Mouse (Mus musculus): ENCODE measurements around the gene Gm45716. TPM values are rescaled to one million over a fixed set of nuclear protein-coding genes. Genes with fewer than 3 reads are reported as not detected.
"Not testable (repeated sequence)": the region's sequence is repeated elsewhere in the genome, so short reads cannot be mapped to it uniquely, and the experiment has no call there.

Gm45716 gene
- polyA plus RNA-seq, 1 experiment from 2014 or later = 9.8 TPM

DNA sequence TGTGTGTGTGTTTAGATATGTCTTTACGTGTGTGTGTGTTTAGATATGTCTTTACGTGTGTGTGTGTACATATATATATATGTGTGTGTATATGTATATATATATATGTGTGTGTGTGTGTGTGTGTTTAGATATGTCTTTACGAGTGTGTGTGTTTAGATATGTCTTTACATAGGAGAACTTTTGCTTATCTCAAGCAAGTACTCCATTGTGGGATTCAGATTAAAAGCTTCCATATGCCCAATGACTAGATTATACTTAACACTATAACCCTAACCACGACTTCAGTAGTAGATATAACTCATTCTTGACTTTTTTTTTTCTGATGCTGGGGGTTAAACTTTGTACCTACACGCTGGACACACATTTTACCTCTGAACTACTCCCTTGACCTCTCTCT, 92.6 kb downstream of the Gm45716 start:
- Histone ChIP-seq H3K36me3 (ENCODE audit: control insufficient read depth, insufficient read depth, low read length) (no peaks in the 10 kb centered on the region; the same call in 1 of the 2 replicates), H3K27me3 (ENCODE audit: control insufficient read depth, insufficient read depth, low read length) (no peaks in the 10 kb centered on the region), H3K9me3 (ENCODE audit: control insufficient read depth, low read length) (no peaks in the 10 kb centered on the region), H3K4me3 (ENCODE audit: low read length) (no peak overlapping the region), H3K9ac (ENCODE audit: low read depth, low read length) (no peak overlapping the region), H3K4me1 (ENCODE audit: control insufficient read depth, insufficient read depth, low read length) (peaks cover 8% of the 10 kb centered on the region; the same call in 1 of the 2 replicates), H3K27ac (ENCODE audit: low read depth, low read length) (no peak overlapping the region), H3K4me2 (replicated peaks; ENCODE audit: low read depth, low read length) (no peak overlapping the region)
- WGBS = 86% methylated on average over 5 of the region's 5 CpGs
- ATAC-seq (ENCODE audit: low FRiP score, low TSS enrichment) = no peak

DNA sequence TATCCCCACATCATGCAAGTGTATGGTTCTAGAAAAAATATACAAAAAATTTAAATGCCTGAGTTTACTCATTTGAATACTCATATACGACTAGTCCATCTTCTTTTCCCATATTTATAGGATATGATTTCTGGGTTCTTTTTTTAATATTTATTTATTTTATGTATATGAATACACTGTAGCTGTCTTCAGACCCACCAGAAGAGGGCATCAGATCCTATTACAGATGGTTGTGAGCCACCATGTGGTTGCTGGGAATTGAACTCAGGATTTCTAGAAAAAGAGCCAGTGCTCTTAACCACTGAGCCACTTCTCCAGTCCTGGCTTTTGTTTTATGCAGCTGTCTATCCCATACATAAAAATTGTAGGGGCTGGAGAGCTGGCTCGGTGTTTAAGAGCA, 94.5 kb downstream of the Gm45716 start:
- WGBS = 86% methylated on average over 2 of the region's 2 CpGs
- ATAC-seq (ENCODE audit: low FRiP score, low TSS enrichment); H3K9me3 ChIP-seq (ENCODE audit: control insufficient read depth, low read length): not testable (repeated sequence)

DNA sequence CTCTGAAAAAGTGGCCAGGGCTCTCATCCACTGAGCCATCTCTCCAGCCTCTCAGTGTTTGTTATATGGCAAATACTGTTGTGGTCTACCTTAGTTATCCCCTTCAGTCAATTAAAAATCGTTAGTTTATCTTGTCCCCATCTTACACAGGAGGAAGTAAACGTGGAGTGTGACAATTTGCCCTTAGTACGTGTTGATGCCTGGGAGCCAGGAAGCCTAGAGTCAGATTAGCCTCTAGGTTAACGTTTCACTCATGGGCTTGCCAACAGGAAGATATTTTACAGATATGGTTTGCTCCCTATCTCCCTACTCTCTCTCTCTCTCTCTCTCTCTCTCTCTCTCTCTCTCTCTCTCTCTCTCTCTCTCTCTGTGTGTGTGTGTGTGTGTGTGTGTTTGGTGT, 95.7 kb downstream of the Gm45716 start:
- H3K36me3 ChIP-seq (ENCODE audit: control insufficient read depth, insufficient read depth, low read length) = no peaks in the 10 kb centered on the region
- H3K27me3 ChIP-seq (ENCODE audit: control insufficient read depth, insufficient read depth, low read length) = no peaks in the 10 kb centered on the region
- H3K9me3 ChIP-seq (ENCODE audit: control insufficient read depth, low read length) = no peaks in the 10 kb centered on the region
- no peaks in the 10 kb centered on the region for H3K4me1 ChIP-seq (ENCODE audit: control insufficient read depth, insufficient read depth, low read length)
- 58% methylated on average over 4 of the region's 4 CpGs for WGBS
- H3K27ac ChIP-seq (ENCODE audit: low read depth, low read length) = no peak overlapping the region
- no peak overlapping the region for H3K9ac ChIP-seq (ENCODE audit: low read depth, low read length)
- H3K4me2 ChIP-seq (replicated peaks; ENCODE audit: low read depth, low read length) = no peak overlapping the region
- no peak for ATAC-seq (ENCODE audit: low FRiP score, low TSS enrichment)
- no peak overlapping the region for H3K4me3 ChIP-seq (ENCODE audit: low read length)

More for the DNA sequence above, 94.5 kb downstream of the Gm45716 start:
- H3K36me3 ChIP-seq (ENCODE audit: control insufficient read depth, insufficient read depth, low read length); H3K4me2 ChIP-seq (replicated peaks; ENCODE audit: low read depth, low read length); H3K4me1 ChIP-seq (ENCODE audit: control insufficient read depth, insufficient read depth, low read length); H3K9ac ChIP-seq (ENCODE audit: low read depth, low read length); H3K4me3 ChIP-seq (ENCODE audit: low read length); H3K27ac ChIP-seq (ENCODE audit: low read depth, low read length); H3K27me3 ChIP-seq (ENCODE audit: control insufficient read depth, insufficient read depth, low read length): not testable (repeated sequence)

DNA sequence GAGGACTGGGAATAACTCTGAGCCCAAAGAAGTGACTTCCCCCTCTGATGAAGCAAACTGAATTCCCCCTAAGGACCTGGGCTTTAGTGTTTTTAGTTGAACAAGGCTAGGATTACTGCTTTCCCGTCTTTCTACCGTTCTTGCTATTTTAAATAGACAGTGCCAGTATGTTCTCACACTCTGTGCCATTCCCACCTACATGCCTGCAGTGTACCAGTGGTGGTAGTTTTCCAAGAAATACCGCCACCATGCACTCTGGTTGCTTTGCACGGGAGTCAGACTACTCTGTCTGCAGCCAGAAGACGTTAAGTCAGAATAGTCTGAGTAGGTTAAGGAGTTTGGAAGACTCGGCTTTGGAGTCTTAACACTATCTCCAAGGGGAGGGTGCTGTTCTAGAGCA, 96.1 kb downstream of the Gm45716 start:
- Histone ChIP-seq H3K4me3 (ENCODE audit: low read length) (no peak overlapping the region), H3K27me3 (ENCODE audit: control insufficient read depth, insufficient read depth, low read length) (no peaks in the 10 kb centered on the region), H3K4me1 (ENCODE audit: control insufficient read depth, insufficient read depth, low read length) (no peaks in the 10 kb centered on the region), H3K4me2 (replicated peaks; ENCODE audit: low read depth, low read length) (no peak overlapping the region), H3K27ac (ENCODE audit: low read depth, low read length) (no peak overlapping the region), H3K9ac (ENCODE audit: low read depth, low read length) (no peak overlapping the region), H3K36me3 (ENCODE audit: control insufficient read depth, insufficient read depth, low read length) (no peaks in the 10 kb centered on the region), H3K9me3 (ENCODE audit: control insufficient read depth, low read length) (no peaks in the 10 kb centered on the region)
- no peak for ATAC-seq (ENCODE audit: low FRiP score, low TSS enrichment)
- WGBS = 81% methylated on average over 6 of the region's 6 CpGs

DNA sequence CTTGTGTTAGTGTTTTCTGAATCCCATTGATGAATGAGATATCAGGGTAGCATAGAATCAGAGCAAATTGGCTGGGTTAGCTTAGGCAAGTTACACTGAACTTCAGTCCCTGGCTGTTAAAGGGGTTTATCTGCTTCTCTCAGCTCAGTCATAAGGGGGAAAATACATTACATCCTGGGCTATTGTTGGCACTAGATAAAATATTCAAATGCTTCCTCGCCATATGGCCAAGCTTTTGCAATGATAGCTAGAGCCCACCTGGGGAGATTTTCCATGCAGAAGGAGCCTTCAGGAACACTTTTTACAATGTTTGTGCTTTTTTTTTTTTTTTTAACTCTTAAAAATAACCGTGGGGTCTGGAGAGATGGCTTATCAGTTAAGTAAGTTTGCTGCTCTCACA, 96.6 kb downstream of the Gm45716 start:
- Histone ChIP-seq H3K36me3 (ENCODE audit: control insufficient read depth, insufficient read depth, low read length) (no peaks in the 10 kb centered on the region), H3K9ac (ENCODE audit: low read depth, low read length) (no peak overlapping the region), H3K4me3 (ENCODE audit: low read length) (no peak overlapping the region), H3K27me3 (ENCODE audit: control insufficient read depth, insufficient read depth, low read length) (no peaks in the 10 kb centered on the region), H3K4me1 (ENCODE audit: control insufficient read depth, insufficient read depth, low read length) (no peaks in the 10 kb centered on the region), H3K9me3 (ENCODE audit: control insufficient read depth, low read length) (no peaks in the 10 kb centered on the region), H3K27ac (ENCODE audit: low read depth, low read length) (no peak overlapping the region), H3K4me2 (replicated peaks; ENCODE audit: low read depth, low read length) (no peak overlapping the region)
- no peak for ATAC-seq (ENCODE audit: low FRiP score, low TSS enrichment)
- 63% methylated on average over 2 of the region's 2 CpGs for WGBS

DNA sequence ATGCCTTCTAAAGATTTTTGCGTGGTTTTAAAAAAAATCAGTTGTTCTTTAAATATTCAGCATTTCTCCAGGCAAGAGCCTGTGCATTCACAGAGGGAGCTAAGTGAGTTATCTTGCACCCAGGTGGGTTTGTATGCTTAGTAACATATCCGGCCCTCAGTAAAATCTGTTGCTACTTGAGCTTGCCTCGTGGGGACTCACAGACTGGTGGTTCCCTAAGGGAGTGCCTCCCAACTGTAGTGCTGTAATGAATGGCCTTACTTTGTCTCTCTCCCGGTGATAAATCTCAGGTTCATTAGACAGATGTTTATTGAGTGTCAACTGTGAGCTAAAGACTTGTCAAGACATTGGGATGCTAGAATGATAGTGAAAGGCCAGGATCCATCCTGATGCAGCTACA, 97.1 kb downstream of the Gm45716 start:
- Histone ChIP-seq H3K4me1 (ENCODE audit: control insufficient read depth, insufficient read depth, low read length) (no peaks in the 10 kb centered on the region), H3K9ac (ENCODE audit: low read depth, low read length) (no peak overlapping the region), H3K4me3 (ENCODE audit: low read length) (no peak overlapping the region), H3K36me3 (ENCODE audit: control insufficient read depth, insufficient read depth, low read length) (no peaks in the 10 kb centered on the region), H3K27ac (ENCODE audit: low read depth, low read length) (no peak overlapping the region), H3K4me2 (replicated peaks; ENCODE audit: low read depth, low read length) (no peak overlapping the region), H3K27me3 (ENCODE audit: control insufficient read depth, insufficient read depth, low read length) (no peaks in the 10 kb centered on the region), H3K9me3 (ENCODE audit: control insufficient read depth, low read length) (no peaks in the 10 kb centered on the region)
- 37% methylated on average over 4 of the region's 4 CpGs for WGBS
- ATAC-seq (ENCODE audit: low FRiP score, low TSS enrichment) = peak; percentile 68; the same call in 1 of the 2 replicates

DNA sequence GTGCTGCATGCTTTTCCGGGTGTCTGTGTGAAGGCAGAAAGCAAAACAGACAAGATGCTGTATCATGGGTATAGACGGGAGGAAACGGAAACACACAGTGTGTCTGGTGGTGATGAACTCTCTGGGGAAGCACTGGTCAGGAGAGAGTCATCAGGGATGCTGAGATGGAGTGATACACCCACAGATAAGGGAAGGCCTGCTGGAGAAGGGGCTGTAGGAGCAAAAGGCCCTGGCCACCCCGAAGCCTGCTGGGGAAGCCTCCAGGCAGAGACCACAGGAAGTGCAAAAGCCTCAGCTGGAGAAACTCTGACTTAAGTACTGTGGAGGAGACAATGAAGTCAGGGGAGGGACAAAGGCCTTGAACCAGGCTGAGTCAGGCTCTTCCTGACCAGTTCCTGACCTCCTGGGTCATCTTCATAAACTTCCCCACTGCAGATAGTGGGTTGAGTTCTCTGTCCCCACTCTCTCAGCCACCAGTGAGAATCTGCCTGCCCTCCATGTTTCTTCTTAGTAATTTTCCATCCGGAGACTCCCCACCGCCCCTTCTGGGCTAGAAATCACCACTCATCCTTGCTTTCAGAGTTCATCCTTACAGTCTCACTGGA, 99.2 kb downstream of the Gm45716 start:
- H3K27me3 ChIP-seq (ENCODE audit: control insufficient read depth, insufficient read depth, low read length) = no peaks in the 10 kb centered on the region
- 84% methylated on average over 6 of the region's 6 CpGs for WGBS
- H3K36me3 ChIP-seq (ENCODE audit: control insufficient read depth, insufficient read depth, low read length) = no peaks in the 10 kb centered on the region
- no peak overlapping the region for H3K4me3 ChIP-seq (ENCODE audit: low read length)
- no peaks in the 10 kb centered on the region for H3K4me1 ChIP-seq (ENCODE audit: control insufficient read depth, insufficient read depth, low read length)
- ATAC-seq (ENCODE audit: low FRiP score, low TSS enrichment) = no peak
- no peak overlapping the region for H3K9ac ChIP-seq (ENCODE audit: low read depth, low read length)
- no peak overlapping the region for H3K4me2 ChIP-seq (replicated peaks; ENCODE audit: low read depth, low read length)
- no peaks in the 10 kb centered on the region for H3K9me3 ChIP-seq (ENCODE audit: control insufficient read depth, low read length)
- H3K27ac ChIP-seq (ENCODE audit: low read depth, low read length) = no peak overlapping the region

DNA sequence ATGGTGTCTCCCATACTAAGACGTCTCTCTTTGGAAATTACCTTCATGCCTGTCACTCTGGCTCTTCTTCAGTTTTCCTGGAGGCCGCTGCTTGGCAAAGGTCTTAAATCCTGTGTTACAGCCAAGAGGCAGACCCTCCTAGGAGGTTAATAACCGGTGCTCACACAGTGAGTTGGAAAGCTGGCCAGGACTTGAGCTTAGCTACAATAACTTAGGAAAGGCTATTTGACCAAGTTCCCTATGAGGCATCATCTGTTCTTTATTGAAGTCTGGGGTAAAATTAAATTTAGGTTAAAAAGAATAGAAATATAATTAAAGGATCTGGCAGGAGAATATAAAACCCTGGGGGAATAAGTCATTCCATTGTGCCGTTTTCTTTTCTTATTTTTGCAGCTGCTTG, 103.7 kb downstream of the Gm45716 start:
- Histone ChIP-seq H3K4me1 (ENCODE audit: control insufficient read depth, insufficient read depth, low read length) (no peaks in the 10 kb centered on the region), H3K4me3 (ENCODE audit: low read length) (no peak overlapping the region), H3K4me2 (replicated peaks; ENCODE audit: low read depth, low read length) (no peak overlapping the region), H3K36me3 (ENCODE audit: control insufficient read depth, insufficient read depth, low read length) (no peaks in the 10 kb centered on the region), H3K9ac (ENCODE audit: low read depth, low read length) (no peak overlapping the region), H3K9me3 (ENCODE audit: control insufficient read depth, low read length) (no peaks in the 10 kb centered on the region), H3K27ac (ENCODE audit: low read depth, low read length) (no peak overlapping the region), H3K27me3 (ENCODE audit: control insufficient read depth, insufficient read depth, low read length) (no peaks in the 10 kb centered on the region)
- no peak for ATAC-seq (ENCODE audit: low FRiP score, low TSS enrichment)
- WGBS = 58% methylated on average over 4 of the region's 4 CpGs

DNA sequence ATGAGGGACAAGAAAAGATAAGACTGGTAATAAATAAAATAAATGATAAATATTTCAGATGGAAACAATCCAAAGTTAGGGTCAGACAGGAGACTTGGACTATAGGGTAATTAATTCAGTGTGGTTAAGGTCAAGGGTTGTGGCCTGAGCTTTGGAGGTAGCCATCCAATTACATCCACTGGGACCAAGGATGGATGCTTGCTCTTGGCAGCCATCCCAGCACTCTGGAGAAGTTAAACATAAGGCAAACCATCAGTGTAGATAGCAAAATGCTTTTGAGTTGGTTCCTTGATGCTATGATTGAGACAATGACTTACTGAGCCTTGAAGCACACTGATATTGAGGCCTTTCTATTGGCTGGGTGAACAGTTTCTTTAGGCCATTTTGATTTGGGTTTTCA, 105.3 kb downstream of the Gm45716 start:
- Histone ChIP-seq H3K9me3 (ENCODE audit: control insufficient read depth, low read length) (no peaks in the 10 kb centered on the region), H3K9ac (ENCODE audit: low read depth, low read length) (no peak overlapping the region), H3K27me3 (ENCODE audit: control insufficient read depth, insufficient read depth, low read length) (no peaks in the 10 kb centered on the region), H3K4me1 (ENCODE audit: control insufficient read depth, insufficient read depth, low read length) (no peaks in the 10 kb centered on the region), H3K36me3 (ENCODE audit: control insufficient read depth, insufficient read depth, low read length) (no peaks in the 10 kb centered on the region), H3K27ac (ENCODE audit: low read depth, low read length) (no peak overlapping the region), H3K4me2 (replicated peaks; ENCODE audit: low read depth, low read length) (no peak overlapping the region), H3K4me3 (ENCODE audit: low read length) (no peak overlapping the region)
- no peak for ATAC-seq (ENCODE audit: low FRiP score, low TSS enrichment)
